Mouse (Mus musculus) embryo, embryonic 9.5 days (tissue): ENCODE results near the gene Tjp3.

Source experiments
- DNase-seq: peaks from one replicate; pipeline ENCODE4 v3.0.0-alpha.2; 2017; ENCODE audit errors: extremely low spot score

Tjp3 gene

GRCm38 (mm10) chr10:81298369-81299100 is 7.2 kb upstream of the Tjp3 start:
- DNase-seq: no peak

- DNase-seq: no peak
These were observed 6.5 kb upstream of the Tjp3 start for GRCm38 (mm10) chr10:81297845-81298244.

DNA sequence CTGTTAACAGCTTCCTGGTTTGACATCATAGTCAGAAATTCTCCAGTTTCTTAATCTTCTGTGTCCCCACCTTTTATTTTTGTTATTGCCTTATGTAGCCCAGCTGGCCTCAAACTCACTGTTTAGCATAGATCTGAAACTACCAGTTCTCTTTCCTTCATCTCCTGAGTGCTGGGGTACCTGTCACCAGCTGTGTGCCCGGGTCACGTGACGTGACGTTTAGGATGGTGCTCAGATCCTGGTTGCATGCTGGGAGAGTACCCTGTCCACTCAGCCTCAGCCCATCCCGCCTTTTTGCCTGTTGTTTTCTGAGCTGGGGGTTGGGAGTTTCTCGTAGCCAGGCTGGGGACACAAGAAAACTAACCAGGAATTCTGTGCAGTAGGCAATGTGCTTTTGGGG is 5.9 kb upstream of the Tjp3 start:
- no peak for DNase-seq

- no peak for DNase-seq
These were observed 3.8 kb upstream of the Tjp3 start for GRCm38 (mm10) chr10:81295185-81295584.

GRCm38 (mm10) chr10:81294442-81294841 is 3.1 kb upstream of the Tjp3 start:
- DNase-seq: no peak

DNA sequence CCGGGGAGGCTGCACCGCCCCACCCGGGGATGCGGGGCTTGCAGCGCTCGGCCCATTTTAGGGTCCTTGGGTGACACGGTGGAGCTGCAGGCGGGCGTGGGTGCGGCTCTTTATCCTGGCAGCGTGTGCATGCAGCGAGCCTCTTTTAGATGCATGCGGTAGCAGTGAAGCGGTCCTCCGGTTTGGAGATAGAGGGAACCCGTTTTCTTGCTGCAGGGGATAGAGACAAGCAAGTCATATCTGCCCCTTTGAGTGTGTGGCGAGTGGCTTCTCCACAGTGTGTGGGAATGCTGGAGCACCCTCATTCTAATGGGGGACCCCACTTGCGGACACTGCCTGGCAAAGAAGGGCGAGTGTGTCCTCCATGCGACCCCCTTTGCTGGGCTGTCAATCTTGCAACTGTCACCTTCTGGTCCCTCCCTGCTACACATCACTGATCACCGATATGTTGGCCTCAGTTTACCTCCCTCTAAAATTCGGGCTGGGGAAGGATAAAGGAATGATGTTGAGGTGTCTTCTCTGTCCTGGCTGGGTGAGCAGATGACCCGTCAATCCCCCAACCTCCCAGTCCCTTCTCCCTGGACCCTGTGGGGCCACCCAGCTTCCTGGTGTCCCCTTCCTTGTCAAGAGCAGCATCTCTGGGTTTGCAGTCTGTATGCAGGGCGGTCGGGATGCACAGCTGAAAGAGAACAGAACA is 2.1 kb upstream of the Tjp3 start:
- DNase-seq: no peak

- peak; percentile 100 for DNase-seq
These were observed 1.4 kb upstream of the Tjp3 start, which contains the start of gene Pip5k1c for GRCm38 (mm10) chr10:81292554-81293333. Pip5k1c (plus strand) TSS chr10:81292963.

DNA sequence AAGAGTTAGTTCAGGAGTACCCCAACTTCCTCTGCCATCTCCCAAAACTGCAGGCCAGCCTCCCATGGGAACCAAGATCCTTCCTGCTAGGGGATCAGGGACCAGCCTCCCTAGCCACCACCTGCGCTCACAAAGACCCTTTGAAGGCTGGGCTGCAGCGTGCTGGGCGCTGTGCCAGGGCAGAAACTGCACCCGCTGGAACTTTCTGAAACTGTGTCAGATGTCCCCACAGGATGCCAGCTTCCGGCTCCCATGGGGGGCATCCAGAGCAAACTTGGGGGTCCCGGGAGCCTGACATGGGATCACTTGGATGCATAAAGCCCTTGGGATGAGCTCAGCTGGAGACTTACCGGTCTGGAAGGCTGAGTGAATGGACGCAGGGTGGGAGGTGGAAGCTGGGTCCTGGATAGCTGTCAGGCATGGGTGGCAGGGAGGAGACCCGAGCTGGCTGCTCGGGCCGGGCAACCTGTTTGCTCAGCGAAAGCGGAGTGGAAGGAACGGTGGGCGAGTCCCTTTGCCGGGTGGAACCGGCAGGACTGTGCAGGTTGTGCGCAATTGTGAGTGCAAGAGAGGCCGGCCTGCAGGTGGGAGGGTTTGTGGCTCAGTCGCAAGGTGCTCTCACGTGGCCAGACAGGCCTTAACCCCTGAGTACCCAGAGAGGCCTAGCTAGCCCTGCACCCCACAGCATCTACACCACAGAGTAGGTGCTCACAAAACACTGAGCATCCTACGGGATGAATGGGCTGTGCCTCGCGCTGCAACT is 502 bp downstream of the Tjp3 start:
- no peak for DNase-seq

DNA sequence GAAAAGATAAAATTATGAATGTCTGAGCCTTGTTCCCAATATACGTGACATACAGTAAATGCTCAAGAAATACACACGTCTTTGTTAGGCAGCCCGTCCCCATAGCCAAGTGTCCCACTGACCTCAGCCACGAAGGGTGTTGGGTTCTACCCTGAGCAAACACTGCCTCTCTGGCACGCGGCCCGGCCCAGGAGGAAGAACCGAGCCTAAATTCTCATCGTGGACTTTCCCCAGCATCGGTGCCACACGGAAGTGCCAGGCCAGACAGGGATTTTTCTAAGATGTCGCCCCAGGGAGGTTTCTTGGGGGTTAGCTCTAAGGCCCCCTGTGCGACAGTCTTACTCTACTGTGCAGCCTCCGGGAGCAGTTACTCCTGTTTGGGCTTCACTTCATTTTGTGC is 1.6 kb downstream of the Tjp3 start:
- no peak for DNase-seq

DNA sequence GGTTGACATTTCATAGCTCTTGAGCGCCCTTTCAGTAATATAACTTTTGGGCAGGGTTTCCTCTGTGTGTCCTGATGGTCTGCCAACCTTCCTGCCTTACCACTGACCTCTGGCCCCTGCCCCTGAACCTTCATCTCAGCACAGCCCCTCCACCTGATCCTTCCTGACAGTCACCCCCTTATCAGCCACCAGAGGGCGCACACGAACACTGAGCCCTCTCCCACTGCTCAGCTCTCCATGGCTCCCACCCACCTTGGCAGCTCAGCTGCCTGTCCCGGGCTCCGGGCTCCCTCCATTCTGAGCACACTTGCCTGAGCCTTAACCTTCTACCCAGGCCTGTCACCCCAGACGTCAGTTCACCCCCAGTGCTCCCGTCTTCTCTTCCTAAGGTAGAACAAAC is 2.1 kb downstream of the Tjp3 start:
- DNase-seq: peak; percentile 76

- DNase-seq: no peak
These were observed 2.8 kb downstream of the Tjp3 start for GRCm38 (mm10) chr10:81288601-81289000.

- DNase-seq: peak; percentile 67
These were observed 3.7 kb downstream of the Tjp3 start for GRCm38 (mm10) chr10:81287513-81288157.

DNA sequence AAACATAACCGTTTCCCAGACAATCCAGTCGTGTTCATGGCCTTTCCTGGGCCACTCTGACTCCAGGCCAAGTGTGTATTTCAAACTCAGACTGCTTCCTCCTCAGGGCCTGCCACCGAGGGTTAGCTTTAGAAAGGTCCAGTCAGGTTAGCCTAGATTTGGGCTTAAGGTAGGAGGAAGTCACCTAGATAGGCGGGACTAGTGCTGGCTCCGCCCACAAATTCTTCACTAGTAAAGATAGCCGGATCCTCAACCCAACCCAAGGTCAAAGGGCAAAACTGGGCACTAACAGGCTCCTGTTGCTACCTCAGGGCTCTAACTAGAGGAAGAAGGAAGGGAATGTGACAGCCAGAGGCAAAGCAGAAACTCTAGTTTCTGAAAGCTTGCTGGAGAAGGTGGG is 4.8 kb downstream of the Tjp3 start:
- no peak for DNase-seq

DNA sequence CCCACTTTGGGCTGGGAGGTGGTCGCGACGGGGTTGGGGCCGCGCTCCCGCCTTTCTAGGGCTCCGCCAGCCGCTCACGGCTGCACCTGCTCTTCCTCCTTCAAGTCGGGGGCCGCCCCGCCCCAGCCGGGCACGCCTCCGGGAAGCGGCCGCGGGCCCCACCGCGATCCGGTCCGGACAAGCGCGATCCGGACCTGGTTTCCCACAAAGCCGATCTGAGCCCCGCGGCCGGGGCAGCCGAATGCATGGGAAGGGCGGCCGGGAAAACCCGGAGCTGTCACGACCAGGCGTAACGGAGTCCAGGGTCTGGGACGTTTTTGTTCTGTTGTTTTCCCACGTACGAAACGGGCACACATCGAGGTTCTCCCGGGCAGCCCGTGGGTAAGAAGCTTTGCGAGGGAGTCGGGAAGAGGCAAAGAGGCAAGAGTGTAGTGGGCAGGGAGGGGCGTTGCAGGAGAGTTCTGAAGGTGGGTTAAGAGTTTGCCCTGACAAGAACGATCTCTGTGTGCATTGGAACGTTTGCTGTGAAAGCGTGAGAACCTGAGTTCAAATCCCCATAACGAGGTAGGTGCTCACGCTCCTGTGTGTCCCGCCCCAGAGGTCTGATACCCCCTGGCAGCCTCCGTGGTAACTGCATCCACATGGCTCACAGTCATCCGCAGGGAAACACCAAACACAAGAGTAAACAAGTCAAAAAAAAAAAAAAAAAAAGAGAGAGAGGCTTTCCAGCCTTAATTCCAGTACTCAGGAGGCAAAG is 5.5 kb downstream of the Tjp3 start:
- DNase-seq: peak; percentile 92

DNA sequence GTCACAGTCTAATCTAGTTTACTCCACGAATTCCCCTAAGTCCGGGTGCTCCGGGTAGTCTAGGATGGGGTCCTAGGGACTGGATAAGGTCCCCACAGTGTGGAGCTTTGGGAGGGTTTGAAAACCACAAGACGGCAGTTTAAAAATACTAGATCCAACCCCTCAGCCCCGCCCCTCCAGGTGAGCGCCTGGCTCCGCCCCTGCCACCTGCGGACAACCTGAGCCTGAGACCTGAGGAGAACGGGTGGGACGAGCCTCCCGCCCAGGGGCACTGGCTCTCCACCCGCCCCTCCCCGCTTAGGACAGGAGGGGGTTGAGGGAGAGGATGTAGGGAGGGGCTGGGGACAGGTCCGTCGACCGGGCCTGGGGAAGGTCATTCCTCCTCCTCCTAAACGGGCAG is 6.7 kb downstream of the Tjp3 start:
- DNase-seq: no peak

DNA sequence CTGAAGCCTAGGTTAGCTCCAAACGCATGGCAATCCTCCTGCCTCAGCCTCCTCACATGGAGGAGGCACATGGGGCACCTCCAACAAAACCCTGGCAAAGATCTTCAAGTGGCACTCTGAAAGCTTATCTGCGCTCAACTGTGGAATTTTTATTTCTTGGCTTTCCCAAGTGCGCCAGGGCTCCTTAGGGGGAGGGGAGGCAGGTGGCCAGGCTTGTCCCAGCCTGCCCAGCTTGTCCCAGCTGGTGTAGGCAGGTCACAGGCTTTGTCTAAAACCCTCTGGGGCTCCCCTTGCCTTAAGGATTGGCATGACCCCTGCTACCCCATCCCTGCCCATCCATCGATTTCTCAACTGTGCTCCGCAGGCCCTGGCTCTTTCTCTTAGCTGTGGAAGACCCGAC is 7.2 kb downstream of the Tjp3 start:
- DNase-seq: no peak

GRCm38 (mm10) chr10:81279496-81279895 is 11.9 kb downstream of the Tjp3 start:
- no peak for DNase-seq

GRCm38 (mm10) chr10:81277676-81278075 is 13.7 kb downstream of the Tjp3 start:
- no peak for DNase-seq

DNA sequence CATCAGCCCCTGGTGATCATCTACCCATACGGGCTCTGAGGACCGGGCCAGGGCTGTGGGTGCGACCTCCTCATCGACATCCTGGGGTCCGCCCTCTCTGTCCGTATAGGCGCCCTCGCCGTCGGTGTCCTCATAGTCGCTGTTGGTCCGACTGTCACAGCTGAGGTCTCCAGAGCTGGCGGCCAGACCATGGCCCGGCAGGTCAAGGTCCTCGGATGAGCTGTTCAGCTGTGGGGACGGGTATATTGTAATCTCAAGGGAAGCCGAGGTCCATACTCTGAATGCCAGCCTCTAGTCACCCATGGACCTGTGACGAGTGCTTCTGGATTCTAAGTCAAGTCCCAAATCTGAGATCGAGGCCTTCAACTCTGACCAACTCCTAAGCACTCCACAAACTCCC is 17.5 kb downstream of the Tjp3 start:
- DNase-seq: no peak

- no peak for DNase-seq
These were observed 19.0 kb downstream of the Tjp3 start for GRCm38 (mm10) chr10:81272356-81272755.
